Mouse (Mus musculus) heart, postnatal 14 days (tissue): ENCODE data around the gene Rbfox2. TPM values are rescaled to one million over a fixed set of nuclear protein-coding genes. Genes with fewer than 3 reads are reported as not detected.

Source experiments
- DNase-seq, 2 experiments: peaks; one replicate each; pipeline ENCODE4 v3.0.0; 2021 to 2022
- intact Hi-C: fragments of 180-260 bp; cut with DNase I; formaldehyde crosslinking; loops from one replicate; pipeline ENCODE4 v1.15.1; 2025
- total RNA-seq, 2 experiments: library from RNA; stranded (reverse); gene quantifications; 2 replicates each; pipeline ENCODE4 v1.2.3; 2021

Rbfox2 gene
- total RNA-seq, 2 experiments from 2014 or later: 112 to 118 TPM

DNA sequence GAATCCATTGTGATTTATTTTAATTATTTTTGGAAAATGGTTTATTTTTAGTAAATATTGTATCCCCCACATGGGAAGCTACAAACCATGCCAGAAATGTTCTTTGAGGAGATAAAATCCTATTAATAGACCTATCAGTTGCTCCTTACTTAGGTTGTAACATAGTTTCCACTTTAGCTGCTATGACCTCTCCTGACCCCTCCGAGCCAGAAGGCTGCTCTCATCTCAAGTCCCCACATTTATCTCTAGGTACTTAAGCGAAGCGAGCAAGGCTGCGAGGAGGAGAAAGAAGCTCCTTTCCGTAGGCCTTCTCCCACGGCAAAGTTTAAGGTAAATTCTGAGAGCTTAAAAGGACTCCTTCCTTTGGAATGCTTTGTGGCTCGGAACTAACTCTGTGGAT is 94.0 kb downstream of the Rbfox2 start:
- peak in 1 of 2 experiments; percentile 46 for DNase-seq
- intact Hi-C loops: no loop called here

DNA sequence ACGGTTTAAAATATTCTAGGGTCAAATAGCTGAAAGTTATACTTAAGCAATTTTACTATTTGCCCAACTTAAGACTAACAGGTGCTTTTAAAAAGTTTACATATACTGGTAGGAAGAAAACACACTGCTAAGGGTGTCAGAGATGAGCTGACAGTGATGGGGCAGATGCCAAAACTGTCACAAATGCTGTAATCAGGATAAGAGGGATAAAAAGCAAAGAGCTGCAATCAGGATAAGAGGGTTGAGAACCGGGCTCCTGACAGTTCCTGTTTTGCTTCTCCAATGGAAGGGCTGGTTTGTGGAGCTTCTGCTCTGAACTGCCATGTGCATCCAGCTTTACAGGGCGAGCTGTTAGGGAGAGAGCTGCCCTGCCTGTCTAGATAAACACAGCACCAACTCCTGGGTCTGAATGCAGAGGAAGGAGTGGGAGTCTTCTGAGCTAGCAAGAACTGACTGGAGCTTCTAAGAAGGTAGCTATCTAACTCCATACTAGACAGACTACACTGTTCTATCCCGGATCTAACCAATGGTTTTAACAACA is 94.5 kb downstream of the Rbfox2 start:
- no peak for DNase-seq
- intact Hi-C loops: no loop called here

DNA sequence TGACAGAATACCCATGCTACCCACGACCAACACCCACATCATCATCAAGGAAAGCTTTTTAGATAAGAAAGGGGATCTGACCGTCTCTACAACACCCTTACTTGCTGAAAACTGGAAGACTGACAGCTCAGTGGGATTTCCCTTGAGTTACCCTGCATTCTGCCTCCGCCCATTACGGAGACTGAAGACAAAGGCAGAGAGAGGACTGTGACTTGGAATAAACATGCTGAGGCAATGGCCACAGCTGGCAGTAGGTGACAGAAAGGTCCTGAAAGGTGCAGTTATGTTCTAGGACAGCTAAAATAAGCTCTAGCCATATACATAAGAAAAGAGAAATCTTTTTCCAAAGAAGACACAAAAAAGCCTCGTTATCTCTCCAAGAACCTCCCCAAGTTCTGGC is 99.8 kb downstream of the Rbfox2 start:
- intact Hi-C loops: no loop called here
- no peak for DNase-seq

DNA sequence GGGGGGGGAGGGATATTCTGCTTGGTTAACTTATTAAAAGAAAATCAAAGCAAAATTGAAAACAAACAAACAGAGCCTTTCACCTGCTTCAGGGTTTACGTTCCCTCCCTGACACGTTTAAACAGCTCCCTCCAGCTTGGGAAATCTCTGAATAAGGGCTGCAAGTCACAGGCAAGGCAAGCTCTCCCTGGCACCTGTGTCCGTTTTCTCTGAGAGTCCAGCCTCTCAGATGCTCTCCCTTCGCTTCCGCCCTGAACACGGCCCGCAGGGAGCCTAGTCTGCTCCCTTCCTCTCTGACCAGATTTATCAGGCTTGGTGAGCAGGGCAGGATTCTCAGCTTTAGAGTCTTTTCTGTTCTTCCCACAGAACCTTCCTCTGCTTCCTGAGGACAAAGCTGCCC is 101.9 kb downstream of the Rbfox2 start:
- no peak for DNase-seq
- intact Hi-C loops: no loop called here

DNA sequence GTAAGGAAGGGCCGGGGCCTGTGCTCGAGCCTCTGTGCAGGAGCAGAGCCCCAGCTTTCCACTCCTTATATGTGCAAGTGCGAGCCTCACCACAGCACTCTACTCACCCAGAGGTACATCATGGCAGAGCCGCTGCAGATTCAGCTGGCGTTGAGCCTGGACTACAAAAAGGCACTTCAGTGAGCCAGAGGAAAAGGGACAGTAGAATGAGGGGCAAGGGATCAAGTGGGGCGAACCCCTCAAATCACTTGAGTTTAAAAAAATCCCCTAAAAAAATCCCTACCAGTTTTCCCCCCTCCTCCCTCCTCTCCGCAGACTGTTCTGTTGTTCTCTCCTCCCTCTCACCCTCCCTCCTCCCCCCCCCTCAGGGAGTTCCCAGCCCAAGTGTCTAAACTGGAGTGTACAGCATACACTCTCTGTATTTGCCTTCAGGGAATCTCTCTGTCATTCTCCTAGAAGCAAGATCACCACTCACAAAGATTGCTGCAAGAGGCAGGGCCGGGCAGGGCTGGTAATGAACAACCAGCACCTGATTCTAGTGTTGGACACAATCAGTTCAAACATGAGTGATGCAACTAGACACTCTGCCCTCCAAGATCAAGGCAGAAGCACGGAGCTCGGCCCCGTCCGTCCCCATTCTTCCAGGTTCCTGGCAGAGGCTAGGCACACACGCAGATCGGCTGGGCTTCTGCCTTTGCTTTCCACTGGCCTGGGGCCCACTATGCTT is 103.4 kb downstream of the Rbfox2 start:
- intact Hi-C loops: no loop called here
- DNase-seq: peak; percentile 30 to 43

DNA sequence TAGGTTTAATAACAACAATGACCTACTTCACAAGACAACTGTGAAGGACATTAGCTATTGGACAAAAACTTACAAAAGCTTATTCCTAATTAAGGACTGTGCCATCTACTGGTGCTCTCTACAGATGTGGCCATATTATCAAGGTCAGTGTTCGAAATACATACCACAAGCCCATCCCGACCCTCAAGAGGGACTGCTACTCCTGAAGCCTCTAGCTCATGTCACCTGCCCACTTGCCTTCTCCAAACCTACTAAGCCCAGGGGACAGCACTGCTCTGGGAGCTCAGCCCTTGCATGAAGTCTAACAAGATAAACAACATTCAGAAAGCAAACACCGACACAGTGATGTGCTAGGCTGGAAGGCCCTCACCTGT is 103.9 kb downstream of the Rbfox2 start:
- intact Hi-C loops: no loop called here
- no peak for DNase-seq

DNA sequence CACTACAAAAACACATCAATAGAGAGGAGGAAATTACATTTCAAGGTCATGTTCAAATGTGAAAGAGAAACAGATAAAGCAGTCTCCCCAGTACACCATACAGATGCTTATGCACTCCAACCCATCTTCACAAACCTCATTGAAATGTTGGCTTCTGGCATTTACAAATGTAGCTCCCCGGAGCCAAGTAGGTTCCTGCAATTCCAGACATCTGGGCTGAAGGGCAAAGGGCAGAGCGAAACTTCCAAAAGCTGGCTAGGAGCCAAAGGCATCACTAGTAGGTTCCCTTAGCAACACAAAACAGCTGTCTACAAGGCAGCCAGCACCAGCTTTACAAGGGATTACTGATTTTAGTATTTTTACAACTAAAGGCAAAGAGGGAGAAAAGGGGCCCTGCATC is 104.6 kb downstream of the Rbfox2 start:
- intact Hi-C loops: no loop called here
- peak; percentile 63 to 75 for DNase-seq

DNA sequence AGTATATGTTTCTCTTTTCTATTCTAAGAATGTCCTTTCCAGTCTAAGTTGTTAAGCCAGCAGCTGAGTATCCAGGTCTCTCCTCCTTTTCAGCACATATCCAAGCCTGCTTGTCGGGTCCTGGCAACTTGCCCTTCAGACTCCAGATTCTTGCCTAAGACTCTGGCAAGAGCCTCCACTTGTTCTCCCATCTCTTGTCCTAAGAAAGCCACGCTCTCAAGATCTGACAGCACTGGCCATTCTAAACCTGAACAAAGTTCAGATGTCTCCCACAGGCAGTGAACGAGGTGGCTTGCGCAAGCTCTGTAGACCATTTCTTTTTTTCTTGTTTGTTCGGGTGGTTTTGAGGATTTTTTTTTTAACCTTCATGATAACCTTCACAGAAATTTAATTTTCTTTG is 110.0 kb downstream of the Rbfox2 start:
- intact Hi-C loops: no loop called here
- peak; percentile 76 to 77 for DNase-seq

DNA sequence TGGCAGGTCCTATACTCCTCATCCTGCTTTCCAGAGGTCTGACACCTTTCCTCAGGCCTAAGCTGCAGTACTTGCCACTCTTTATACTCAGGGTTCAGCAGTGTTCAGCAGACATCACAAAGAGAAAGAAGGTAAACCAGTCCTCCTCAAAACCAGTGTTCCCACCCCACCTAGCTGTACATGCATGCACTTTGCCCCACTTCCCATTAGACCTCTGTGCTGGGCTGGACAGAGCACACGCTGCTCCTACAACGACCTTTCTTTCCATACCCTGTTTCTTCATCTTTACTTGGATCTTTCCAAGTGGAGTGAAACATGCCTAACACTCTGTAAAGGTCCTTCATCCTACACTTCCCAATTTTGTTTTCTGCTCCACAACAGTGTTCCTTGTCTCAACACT is 110.8 kb downstream of the Rbfox2 start:
- intact Hi-C loops: no loop called here
- DNase-seq: no peak

DNA sequence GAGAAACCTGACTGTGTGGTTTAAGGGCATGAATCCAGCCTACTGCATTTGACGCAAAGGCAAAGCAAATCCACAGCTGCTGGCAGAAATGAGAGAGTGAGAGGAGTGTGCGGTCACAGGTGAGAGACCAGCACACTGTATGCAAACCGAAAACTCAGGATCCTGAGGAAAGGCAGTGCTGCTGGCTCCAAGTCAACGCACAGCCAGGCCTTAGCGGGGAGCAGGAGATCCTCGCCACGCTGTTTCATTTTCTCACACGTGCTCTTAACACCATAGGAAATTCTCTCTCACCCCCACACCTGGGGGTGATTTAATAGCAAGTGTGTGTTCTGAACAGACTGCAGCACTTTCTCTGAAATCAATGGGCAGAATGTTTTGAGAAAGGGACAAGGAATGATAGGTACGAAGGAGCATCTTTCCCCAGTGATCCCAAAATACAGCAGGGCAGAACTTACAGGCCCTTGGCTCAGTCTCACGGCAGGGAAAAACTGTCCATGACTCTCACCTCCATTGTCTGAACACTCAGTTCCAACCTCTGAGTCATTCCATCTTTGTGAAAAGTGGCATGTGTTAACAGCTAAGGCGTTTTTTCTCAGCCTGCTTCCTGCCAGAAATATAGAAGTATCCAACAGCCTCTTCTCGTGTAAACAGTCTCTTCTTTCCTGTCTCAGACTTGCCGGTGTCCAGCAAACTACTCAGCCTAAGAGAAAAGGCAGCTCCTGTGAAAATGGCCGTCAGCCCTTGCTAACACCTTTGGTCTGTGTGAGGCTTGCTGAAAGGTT is 114.5 kb downstream of the Rbfox2 start:
- intact Hi-C loops: no loop called here
- peak in 1 of 2 experiments; percentile 22 for DNase-seq

DNA sequence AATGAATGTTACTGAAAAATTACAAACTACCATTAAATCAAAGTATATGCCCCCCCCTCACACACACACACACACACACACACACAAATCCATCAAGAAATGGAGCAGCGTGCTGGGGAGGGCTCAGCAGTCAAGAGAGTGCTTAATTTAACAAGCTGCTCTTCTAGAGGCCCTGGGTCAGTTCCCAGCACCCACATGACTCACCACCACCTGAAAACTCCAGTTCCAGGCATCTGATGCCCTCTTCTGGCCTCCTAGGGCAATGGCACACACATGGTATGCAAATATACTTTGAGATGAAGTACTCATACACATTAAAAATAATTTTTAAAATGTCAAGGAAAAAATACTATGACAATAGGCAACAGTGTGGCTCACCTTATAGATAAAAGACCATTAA is 120.7 kb downstream of the Rbfox2 start:
- intact Hi-C loops: no loop called here
- DNase-seq: no peak

DNA sequence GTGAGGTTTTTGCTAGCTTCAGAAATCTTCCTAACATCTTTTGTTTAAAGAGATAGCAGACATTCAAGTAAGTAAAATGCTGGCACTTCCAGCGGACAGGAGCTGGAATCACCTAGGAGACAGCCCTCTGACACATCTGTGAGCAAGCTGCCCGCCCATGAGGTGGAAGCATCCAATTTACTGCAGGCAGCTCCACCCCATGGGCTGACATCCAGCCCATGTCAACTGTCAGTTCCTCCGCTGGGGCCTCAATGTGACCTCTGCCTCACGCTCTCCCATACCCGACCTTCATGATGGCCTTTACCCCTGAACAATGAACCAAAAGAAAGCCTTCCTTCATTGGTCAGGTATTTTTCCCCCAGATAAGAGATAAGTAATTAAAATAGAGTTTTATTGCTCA is 121.2 kb downstream of the Rbfox2 start:
- intact Hi-C loops: no loop called here
- peak; percentile 50 to 60 for DNase-seq

DNA sequence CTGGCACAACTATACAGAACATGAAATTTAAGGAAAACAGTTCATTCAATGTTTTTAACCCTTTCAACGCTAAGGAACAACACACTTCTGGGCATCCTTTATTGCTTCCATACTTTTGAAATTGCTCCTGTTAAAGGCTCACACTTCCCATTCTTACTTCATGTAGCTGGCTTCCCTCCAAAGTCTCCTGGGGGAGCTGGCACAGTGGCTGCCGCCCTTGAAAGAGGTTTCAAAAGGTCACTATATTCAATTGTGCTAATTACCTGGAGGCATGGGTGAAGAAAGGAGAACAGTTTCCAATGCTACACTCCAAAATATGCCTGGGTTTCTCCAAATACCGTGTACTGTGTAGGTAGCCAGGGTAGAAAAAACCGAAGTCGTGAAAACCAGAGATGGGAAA is 124.0 kb downstream of the Rbfox2 start:
- intact Hi-C loops: no loop called here
- DNase-seq: peak in 1 of 2 experiments; percentile 33

DNA sequence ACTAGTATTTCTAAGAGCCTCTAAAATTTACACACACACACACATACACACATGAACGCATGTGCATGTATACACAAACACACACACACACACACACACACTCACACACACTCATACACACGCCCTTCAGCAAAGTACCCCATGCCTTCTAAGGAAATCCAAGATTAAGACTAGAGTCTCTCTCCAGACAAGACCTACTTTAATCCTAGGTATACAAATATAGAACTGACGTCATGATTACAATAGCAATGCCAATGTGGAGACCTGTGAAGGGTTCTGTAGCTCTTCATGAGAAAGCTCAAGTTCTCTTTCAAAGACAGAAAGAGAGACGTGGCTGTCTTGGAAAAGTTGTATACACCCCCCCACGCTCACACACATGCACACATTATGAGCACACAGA is 132.8 kb downstream of the Rbfox2 start:
- intact Hi-C loops: no loop called here
- DNase-seq: no peak

DNA sequence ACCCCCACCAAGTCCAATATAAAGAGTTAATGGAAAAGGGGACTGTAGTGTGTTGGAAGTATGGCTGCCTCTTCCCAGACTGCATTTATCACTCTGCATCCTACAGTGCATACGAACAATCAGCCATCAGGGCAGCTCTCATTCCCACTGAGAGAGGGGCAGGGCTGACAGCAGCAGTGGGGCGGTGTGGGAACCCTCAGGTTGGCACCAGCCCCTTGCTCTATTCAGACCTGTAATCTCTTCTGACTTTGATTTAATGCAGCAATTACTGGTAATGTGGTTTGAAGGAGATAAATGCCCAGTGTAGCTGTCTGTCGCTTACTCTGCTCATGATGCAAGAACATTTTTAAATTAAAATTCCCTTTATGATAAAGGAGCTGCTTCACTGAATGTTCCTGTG is 134.4 kb downstream of the Rbfox2 start:
- intact Hi-C loops: no loop called here
- no peak for DNase-seq

DNA sequence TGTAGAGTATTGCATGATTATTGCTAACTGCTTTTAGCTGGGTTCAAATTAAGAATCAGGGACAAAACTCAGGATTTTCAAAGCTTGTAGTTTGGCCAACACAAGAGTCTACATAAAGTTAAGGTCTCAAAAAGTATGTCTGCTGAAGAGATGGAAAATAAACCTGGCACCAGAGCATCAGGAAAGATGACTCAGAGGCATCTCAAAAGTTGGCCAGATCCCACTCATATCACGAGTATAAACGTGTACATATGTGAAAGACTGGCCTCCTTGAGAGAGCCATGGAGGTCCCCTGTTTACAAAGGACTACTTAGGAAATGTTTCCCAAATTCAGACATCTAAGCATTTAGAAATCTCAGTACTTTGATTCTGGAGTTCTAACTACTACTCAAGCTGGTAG is 138.0 kb downstream of the Rbfox2 start:
- no peak for DNase-seq
- intact Hi-C loops: no loop called here

DNA sequence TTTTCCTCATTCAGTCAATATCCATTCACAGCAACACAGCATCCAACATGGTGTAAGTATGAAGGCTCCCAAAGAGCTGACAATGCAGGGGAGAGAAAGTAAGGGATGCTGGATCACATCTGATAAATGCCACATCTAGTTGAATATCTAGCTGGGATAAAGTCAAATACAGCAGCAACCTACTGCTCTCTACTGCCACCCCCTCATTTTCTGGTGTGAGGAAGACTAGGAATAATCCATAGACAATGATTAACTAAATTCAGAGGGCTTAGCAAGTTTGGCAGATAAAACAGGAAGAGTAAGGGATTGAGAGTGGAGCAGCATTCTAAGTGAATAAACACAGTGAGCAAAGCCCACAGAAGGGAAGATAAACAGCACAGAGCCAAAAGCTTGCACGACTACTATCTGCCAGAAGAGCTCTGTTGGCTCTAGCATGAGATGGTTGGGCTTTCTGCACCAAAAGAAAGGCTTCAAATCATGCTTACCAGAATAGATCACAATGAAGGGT is 140.5 kb downstream of the Rbfox2 start:
- no peak for DNase-seq
- intact Hi-C loops: no loop called here

DNA sequence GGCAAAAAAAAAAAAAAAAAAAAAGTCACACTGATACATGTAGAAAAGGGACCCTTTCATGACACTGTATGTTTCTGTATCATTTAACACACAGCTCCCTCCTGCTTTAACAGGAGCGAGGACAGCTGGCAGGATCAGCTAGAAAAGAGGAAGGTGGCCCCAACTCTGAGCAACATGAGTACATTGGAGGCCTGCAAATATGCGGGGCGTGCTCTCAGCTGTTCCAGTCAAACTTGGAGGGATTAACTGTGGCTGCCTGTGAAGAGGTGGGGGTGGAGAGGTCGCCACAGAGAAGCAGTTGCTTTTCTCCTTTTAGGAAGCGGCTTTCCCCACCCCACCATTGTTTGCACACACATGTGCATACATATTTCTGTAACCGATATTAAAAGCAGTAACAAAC is 143.5 kb downstream of the Rbfox2 start:
- no peak for DNase-seq
- intact Hi-C loops: no loop called here

DNA sequence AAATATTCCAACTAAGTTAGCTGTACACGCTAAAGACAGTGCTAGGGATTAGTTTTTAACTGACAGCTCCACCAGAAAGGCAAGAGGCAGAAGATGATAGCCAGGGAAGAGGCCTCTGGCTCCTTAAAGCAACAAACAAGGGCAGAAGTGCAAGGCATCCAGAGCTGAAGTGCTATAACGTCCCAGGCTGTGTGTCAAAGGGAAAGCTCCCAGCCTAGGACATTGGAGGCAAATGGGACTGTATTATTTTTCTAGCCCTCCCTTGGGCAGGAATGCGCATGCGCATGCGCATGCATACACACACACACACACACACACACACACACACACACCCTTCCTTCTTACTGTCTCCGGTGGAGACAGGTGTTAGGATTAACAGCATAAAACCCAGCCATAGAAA is 143.9 kb downstream of the Rbfox2 start:
- DNase-seq: no peak
- intact Hi-C loops: no loop called here

DNA sequence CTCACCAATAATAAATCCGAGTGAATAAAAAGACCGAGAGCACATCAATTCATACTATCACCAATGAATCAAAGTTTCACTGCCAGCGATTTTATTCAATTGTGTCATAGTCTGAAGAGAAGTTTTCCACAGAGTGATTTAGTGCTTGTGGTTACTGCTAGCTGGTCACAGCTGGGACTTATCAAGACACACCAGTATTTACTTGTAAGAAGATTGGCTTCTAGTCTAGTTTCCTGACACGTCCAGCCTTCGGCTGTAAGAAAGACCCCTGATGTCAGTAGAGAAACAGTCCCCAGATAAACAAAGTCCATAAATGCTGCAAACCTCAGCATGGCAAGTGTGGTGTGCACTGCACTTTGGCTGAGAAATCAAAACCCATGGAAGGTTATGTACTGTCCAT is 145.4 kb downstream of the Rbfox2 start:
- DNase-seq: no peak
- intact Hi-C loops: no loop called here

DNA sequence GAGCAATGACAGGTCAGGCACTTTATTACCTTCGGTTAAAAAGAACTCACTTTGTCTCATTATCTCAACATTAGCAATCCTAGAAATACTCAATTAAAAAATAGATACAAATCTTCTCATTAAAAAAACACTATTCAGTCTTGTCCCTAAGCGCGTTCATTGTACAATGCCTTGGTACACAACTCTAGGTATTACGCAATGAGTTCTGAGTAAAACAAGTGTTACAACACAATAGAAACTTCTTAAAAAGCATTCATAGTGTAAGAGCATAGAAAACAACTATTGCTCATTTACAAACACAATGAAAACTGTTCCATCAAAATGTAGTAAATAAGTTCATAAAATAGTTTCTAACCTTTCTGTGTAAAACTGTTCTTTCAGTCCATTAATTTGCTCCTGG is 146.0 kb downstream of the Rbfox2 start:
- DNase-seq: no peak
- intact Hi-C loops: no loop called here

DNA sequence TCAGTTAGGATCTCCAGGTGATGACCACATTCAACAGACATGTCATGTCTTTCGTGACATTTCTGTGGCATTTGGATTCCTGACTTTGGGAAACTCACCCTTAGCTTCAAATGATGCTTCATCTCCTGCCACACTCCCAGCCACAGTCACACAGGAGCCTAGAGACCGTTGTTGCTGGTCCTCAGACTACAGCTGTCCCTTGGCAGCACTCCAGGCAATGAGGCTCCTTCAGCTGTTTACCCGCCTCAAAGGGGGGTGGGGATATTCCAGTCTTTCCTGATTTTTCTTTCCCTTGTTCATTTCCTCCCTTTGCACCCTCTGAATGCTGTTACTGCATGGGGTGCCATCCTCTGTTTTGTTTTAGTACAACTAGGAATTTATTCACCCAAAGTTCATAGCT is 150.3 kb downstream of the Rbfox2 start:
- DNase-seq: peak; percentile 78 to 80
- intact Hi-C loops: no loop called here
